Mouse (Mus musculus): Measurements from ENCODE around the gene Klhl31.

Gene Klhl31

DNA sequence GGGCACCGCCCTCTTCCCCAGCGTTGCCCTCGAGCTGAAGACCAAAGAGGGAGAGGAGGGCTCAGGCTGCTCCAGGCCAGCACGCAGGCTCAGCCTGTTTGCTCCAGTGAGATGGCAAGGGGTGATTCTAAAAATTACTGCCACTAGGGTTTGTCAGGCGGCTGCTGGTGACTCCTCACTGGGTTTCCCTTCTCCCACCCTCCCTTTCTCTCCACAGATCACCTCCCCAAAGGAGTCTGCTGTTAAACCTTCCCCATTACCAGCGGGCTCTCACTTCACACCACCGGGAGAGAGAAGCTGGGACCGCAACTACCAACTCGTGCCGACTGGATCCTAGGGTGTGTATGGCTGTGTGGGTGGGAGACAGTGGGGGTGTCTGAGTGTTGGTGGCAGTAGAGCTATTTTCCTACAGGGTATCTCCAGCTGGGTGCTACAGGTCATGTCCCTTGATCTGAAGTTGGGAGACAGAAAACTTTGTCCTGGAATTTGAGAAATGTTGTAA is at the start of gene Klhl31:
Gene Klhl31 (plus strand): TSS at position 51 of the 502 bp plus-strand sequence.
- no peak for DNase-seq (ENCODE audit: low read depth, low spot score)

DNA sequence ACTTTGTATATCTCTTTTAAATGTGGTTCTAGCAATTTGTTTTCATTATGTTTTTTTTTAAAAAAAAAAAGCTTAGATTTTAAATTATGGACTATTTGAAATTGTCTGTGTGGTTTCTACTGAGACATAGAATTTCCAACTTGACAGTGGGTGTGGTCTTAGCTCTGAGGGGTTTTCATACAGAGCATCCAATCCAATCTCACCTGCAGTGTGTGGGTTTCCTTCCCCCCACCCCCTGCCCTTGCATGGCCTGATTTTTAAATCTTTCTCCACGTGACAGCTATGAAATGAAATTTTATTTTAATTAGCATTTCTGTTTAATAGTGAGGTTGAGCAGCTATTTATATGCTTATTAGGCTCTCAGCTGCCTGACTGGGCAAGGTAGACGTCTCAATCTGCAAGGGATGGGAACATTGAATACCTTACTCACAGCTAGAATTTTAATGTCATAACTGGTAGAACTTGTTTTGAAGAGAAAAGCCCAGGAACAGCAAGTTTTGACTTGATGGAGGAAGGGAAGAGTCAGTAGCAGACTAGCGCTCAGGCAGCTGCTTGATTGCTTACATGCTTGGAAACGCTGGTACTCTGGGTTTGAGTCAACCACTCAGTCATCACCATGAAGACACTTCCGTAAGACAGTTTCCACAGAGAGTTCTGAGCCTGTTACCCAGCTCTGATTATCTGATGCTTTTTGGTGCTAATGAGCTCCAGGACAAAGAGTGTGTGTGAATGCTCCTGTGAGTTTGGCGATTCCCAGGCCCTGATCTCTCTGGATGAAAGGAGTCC is 49.3 kb upstream of the Klhl31 start:
- DNase-seq (ENCODE audit: low read depth, low spot score): peak; percentile 36

DNA sequence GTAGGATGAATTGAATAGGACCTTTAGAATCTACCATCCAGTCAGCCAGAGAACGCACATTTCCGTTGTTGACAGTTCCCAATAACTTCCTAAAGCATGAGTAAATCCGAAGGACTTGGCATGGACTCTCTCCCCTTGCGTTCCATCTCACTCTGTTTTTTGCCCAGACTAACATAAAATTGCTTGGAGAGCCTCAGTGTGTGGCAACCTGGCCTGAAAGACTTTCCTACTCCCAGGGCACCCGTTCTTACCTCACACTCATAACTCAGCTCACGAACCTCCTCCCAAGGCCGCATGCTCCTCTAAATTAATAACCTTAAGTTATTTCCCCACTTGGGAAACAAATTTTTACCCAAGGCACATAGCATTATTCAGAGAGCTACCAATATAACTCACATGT is 48.7 kb upstream of the Klhl31 start:
- DNase-seq (ENCODE audit: low read depth, low spot score): no peak

DNA sequence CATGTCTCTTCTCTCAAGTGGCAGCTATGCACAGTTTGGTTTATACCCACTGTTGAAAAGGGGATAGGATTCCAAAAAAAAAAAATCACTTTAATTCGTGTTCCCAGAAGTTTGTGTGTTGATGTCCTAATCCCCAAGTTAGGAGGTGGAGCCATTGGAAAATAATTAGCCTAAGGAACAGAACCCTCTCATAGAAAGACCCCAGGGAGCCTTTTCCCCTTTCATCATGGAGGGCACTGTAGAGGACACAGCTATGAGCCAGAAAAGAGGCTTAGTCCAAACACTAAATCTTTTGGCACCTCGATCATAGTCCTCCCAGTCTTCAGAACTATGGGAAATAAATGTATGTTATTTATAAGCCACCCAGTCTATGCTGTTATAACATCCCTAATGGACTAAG is 46.8 kb upstream of the Klhl31 start:
- no peak for DNase-seq (ENCODE audit: low read depth, low spot score)

DNA sequence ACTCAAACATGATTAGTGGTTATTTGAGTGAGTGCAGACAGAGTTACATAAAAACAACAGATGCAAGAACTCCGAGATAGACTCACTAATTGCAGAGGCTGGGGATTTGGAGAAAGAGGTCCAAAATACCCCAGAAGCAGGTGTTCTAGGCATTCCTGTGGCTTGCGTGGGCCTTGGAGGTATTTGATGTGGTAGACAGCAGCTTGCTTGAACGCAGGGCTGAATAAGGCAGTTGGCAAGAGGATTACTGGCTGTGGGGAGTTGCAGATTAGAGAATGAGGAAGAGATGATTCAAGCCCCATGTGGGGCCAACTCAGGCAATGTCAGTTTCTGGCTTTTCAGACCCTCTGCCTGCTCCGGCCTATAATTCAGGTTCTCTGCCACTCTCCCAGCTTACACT is 43.9 kb upstream of the Klhl31 start:
- DNase-seq (ENCODE audit: low read depth, low spot score): peak; percentile 38

DNA sequence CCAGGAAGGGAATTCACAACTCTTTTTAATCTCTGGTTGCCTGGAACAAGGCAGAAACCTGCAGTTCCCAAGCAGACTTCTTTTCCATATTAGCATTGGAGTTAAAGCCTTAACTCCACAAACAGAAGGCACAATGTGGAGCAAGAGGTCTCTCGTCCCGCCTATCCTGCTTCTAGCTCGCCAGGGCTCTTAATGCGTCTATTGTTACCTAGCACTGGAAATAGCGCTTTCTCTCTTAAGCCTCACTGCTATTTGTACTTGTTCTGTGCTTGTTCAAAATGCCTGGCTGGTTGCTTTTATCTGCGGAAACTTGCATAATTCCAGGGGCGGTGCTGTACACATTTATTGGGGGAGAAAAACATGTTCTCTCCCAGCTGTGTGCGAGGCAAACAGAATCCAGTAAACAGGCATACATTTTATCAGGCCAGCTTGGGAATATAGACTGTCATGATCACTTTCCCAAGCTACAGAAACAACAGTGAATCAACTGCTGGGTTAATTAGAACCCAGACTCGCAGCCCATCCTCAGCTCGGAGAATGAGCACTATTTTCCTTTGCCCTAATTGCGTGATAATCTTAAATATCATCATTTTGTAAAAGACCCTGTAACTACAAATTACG is 41.2 kb upstream of the Klhl31 start:
- DNase-seq (ENCODE audit: low read depth, low spot score): no peak

DNA sequence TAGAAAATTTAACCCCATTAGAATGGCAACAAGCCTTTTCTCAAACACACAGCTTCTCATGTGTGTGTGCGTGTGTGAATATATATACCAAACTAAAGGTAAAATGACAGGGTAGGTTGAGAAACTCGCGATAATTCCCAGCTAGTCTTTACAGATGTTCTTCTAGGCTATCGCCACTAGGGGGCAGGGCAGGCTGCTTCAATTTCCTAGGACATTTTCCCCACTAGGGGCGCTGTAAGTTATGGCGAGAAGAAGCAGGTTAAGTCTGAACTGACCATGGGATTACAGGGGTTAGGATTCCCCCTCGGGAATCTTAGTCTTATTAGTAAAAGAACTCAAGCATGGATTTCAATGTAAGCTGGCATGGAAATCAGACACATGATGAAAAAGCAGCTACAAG is 39.9 kb upstream of the Klhl31 start:
- DNase-seq (ENCODE audit: low read depth, low spot score): peak; percentile 73

DNA sequence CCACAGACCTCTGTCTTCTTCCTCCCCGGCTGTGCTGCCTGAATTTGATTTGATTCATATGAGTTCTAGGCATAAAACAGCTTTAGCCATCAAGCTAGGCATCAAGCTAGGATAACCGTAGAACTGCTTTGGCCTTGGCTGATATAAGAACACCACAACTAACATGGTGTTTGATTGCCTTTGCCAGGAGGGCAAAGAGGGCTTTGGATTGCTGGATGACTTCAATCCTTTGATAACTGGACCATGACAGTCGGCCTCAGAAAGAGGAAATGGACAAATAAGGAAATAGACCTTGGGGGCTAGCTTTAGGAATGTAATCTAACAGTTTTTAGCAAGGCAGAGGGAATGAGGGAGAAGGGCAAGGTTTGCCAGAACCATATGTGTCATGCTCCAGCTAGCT is 37.7 kb upstream of the Klhl31 start:
- DNase-seq (ENCODE audit: low read depth, low spot score): no peak

DNA sequence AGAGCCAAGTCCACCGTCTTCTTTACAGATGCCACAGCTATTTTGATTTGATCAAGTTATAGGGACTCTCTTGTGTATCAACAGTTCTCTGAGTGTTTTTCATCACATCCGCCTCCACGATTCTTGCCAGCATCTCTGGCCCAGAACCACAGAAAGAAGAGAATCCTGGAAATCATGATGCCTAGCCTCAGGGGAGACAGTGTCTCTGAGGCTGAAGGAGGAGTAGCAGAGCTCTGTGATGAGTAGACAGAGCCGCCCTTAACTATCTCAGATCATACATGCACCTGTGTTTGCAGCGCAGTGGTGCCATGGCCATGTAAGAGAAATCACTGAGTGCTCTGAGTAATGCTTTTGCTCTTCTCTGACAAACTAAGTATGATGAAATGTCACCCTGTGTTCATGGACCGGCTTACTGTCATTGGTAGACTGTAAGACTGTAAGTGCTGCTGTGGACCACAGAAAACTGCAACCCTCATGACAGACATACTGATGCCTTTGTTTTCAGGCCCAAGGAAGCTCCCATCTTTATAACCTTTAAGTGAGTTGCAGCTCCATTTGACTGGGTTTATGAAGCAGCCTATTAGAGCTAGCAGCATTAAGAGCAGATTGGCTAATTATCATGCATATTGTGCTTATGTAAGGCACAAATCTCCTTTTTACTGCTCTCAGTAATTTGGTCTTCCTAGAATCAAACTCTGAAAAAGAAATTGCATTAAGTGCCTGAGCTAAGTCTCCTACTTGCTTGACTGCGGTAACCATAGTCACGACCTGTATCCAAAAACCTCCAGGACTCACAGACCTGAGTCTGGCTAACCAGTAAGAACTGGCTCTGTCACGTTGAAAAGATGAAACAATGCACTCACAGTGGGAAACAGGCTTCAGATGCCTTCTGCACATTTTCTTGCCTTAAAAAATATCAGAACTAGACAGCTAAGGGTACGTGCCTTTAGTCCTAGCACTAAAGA is 33.7 kb upstream of the Klhl31 start:
- no peak for DNase-seq (ENCODE audit: low read depth, low spot score)

DNA sequence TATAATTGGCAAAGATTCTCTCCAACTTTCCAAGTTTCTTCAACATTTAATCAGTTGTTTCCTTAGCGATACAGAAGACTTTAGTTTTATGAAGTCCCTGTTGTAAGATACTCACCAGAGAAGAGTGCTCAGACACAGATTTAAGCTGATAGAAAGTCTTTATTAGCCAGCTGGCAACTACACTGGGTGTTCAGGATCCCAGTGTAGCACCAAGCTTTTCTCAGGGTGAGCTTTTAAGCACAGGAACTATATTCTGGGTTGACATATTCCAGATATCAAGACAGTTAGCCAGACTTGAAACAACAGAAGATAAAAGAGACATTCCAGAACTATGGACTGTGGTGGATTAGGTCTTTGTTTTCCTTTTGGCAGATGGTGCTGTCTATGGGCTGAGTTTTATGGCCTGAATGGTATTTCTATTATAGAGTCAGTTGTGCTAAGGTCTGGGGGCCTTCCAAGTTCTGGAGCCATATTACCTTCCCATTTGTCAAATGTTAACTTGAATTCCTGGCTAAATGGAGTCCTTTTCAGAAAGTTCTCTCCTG is 32.3 kb upstream of the Klhl31 start:
- DNase-seq (ENCODE audit: low read depth, low spot score): no peak

DNA sequence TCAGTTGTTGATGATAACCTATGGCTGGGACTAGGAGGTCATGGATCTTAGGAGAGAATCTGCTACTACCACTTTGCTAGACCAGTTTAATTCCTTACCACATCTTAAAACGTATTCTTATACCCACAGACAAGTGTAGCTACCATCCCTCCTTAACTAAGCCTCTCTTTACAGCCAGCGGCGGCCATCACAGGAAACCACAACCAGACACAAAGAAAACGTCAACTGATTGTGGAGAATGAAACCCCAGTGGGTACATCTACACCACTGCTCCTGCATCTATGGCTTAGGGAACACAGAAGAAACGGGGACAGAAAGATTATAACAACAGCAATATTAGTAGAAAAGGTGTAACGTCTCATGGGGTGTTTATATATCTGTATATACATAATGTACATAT is 29.0 kb upstream of the Klhl31 start:
- peak; percentile 55 for DNase-seq (ENCODE audit: low read depth, low spot score)

DNA sequence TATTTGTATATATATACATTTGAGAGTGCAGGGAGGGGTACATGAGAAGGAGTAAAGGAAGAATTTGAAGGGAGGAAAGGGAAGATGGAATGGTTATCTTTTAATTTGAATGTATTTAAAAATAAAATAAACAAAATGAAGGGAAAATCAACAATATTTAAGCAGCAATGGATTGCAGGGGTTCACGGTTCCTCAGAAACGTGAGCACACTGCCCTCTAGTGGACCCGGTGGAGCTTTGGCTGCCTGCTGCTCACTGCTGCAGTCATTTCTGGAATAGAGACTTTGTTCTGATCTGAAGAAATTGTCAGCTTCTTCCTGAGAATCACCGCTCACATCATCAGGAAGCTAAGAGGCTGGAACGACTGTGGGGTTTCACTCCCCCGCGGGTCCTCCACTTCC is 28.5 kb upstream of the Klhl31 start:
- peak; percentile 49 for DNase-seq (ENCODE audit: low read depth, low spot score)

DNA sequence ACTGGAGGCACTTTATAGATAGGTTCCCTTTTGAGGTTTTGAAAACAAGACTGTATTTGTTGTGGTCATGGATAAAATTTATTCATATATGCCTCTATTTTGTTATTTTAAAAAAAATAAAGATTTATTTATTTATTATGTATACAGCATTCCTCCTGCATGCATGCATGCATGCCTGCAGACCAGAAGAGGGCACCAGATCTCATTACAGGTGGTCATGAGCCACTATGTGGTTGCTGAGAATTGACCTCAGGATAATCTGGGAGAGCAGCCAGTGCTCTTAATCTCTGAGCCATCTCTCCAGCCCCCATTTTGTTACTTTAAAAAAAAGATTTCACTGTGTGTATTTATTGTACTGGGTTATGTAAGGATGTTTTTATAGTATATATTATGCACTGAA is 25.5 kb upstream of the Klhl31 start:
- DNase-seq (ENCODE audit: low read depth, low spot score): no peak

DNA sequence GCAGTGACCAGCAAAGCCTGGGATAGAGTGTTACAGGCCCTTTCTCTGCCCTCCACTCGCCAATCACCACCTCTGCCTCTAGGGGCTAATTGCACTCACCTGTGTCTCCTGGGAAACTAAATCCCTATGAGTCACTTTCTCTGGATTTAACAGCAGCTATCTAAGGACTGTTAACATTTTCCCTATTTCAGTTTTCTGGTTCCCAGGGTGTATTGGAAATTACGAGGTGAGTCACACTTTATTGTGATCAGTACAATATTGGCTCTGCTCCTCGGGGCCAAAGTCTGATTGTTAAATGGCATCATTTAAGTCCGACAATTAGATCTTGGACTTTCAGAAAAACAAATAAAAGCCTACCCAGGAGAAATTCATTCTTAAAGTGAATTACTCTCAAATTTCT is 24.0 kb upstream of the Klhl31 start:
- no peak for DNase-seq (ENCODE audit: low read depth, low spot score)

DNA sequence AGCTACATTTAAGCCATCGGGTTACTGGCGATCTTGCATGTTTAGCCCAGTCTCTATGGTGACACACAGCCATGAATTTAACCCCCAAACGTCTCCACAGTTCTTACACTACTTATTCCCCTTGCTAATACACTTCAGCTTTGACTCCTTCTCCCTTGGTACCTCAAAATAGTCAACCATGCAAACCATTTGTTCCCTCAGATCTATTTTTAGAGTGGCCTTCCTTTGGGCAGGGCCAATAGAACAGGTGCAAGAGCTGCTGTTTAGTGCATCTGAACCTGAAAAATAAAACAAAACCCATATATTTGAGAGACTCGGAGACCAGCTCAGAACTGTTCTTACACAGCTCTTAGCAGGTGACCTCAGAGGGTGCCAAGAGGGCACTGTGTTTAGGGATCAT is 20.4 kb upstream of the Klhl31 start:
- no peak for DNase-seq (ENCODE audit: low read depth, low spot score)

DNA sequence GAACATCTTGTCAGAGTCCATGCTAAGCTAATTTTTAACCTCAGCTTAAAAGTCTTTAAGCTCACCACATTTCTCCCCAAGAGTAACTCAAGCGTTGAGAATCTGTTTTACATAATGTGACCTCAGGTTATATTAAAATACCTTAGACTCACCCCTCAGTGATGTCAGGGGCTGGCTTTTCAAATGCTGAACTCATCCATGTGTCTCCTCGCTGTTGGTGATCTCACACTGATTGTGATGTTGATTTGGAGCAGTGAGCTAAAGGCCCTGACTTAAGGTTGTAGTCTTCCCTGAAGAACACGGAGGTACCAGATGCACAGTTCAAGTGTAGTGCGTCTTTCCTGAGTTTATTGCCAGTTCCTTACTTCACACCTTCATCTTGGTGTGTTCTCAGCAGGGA is 19.5 kb upstream of the Klhl31 start:
- DNase-seq (ENCODE audit: low read depth, low spot score): no peak

DNA sequence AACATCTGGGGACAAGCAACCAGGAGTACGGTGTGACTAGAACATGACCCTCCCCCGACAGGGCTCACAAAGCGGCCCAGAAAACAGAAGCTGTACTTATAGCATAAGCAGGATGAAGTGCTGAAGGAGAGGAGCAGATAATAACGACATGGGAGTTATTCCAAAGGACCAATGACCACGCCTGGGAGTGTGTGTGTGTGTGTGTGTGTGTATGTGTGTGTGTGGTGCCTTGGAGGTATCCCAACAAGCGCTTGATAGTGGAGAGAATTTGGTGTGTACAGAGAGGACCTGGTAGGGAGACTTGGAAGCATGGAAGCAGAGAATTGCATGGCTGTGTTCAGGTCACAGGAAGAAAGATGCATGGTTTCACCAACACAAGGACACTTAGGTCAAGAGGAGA is 18.5 kb upstream of the Klhl31 start:
- DNase-seq (ENCODE audit: low read depth, low spot score): no peak

DNA sequence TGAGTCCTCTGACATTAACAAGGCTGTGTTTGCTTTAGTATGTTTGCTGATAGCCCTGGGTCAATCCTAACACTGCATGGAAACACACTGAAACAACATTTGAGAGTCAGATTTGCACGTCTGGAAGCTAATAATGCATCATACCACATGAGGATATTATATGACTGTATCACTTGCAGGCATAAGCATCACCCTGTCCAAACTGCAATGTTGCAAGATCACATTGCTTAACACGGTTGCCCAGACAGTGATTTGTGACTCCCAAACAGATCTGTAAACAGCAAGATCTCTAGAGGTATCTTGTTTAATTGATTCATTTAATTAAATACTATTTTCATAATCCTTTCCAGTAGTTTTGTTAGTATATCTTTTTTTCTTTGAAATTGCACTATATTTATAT is 17.9 kb upstream of the Klhl31 start:
- DNase-seq (ENCODE audit: low read depth, low spot score): no peak

DNA sequence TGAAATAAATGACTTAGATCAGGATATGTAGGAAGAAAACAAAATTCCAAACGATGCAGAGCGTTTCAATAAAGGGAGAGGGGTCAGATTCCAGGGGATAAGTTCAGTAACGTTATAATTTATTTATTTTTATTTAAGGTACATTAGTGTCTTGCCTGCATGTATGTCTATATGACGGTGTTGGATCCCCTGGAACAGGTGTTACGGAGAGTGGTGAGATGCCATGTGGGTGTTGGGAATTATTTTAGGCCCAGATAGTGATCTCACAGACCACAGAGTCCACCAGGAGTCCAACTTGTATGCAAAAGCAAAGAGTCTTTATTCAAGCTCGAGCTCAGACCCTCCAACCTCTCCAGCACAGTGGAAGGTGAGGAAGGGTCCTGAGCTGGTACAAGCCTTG is 16.2 kb upstream of the Klhl31 start:
- no peak for DNase-seq (ENCODE audit: low read depth, low spot score)

DNA sequence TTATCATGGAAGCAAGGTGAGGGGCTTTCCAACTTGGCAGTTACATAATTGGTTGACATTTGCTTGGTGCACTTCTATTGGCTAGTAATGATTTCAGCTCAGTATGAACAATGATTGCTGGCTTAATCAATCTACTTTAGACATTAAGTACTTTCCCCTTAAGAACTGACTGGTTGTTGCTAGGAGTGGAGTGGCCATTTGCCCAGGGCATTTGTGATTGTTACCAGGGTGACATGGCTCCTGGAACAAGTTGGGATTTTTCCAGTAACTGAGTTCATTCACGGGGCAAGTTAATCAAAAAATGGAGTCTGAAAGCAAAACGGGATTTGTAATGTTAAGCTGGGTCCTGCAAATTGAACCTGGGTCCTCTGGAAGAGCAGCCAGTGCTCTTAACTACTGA is 15.8 kb upstream of the Klhl31 start:
- DNase-seq (ENCODE audit: low read depth, low spot score): no peak

DNA sequence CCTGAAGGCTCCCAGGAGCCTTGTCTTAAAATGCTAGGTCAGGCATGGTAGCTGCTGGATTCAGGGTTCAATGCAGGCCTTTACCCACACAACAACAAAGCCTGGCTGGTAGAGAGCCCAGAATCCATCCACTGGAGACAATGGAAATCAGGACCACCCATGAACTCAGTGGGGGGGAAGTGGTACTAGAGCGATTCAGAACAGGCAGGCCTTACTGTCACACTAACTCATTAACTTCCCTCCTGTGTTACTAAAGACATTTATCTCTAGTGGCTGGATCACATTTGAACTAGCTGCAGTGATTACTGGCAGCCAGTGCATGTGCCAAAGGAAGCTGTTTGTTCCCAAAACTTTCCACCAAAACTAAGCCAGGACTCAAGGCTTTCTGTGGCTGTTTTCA is 13.4 kb upstream of the Klhl31 start:
- no peak for DNase-seq (ENCODE audit: low read depth, low spot score)

All from CD4-positive helper T cell, adult 2 months (primary cell).